Mouse (Mus musculus) E14TG2a.4 (cell line): ENCODE measurements around the gene Cntnap1.
A peak's percentile ranks its signal among the peaks of the same experiment; 100 is the strongest.

ENCODE experiments used
- H3K27me3 ChIP-seq: 2 replicates; pipeline ENCODE4 v1.6.1; 2014; ENCODE audit warnings: low read length, control low read depth; ENCODE audit not compliant: insufficient read depth
- H3K36me3 ChIP-seq: 2 replicates; pipeline ENCODE4 v1.6.1; 2014; ENCODE audit warnings: low read length, control low read depth; ENCODE audit not compliant: insufficient read depth
- H3K4me1 ChIP-seq: replicated peaks from 2 replicates; pipeline ENCODE4 v1.6.1; 2014; ENCODE audit warnings: low read depth, low read length, control low read depth
- H3K4me3 ChIP-seq: replicated peaks from 2 replicates; pipeline ENCODE4 v1.5.1; 2014; ENCODE audit warnings: mild to moderate bottlenecking, low read length
- H3K9me3 ChIP-seq: 2 replicates; pipeline ENCODE4 v1.6.1; 2014; ENCODE audit warnings: low read length, control low read depth
- CTCF ChIP-seq: conservative IDR thresholded peaks from 2 replicates; pipeline ENCODE4 v1.5.1; 2014; ENCODE audit warnings: low read length
- NANOG ChIP-seq: IDR thresholded peaks from 2 replicates; pipeline ENCODE4 v1.6.1; 2014; ENCODE audit warnings: borderline replicate concordance, low read length, mixed read lengths
- POU5F1 ChIP-seq: IDR thresholded peaks from 2 replicates; pipeline ENCODE4 v1.6.1; 2014; ENCODE audit warnings: low read length, borderline replicate concordance

The Cntnap1 gene

DNA sequence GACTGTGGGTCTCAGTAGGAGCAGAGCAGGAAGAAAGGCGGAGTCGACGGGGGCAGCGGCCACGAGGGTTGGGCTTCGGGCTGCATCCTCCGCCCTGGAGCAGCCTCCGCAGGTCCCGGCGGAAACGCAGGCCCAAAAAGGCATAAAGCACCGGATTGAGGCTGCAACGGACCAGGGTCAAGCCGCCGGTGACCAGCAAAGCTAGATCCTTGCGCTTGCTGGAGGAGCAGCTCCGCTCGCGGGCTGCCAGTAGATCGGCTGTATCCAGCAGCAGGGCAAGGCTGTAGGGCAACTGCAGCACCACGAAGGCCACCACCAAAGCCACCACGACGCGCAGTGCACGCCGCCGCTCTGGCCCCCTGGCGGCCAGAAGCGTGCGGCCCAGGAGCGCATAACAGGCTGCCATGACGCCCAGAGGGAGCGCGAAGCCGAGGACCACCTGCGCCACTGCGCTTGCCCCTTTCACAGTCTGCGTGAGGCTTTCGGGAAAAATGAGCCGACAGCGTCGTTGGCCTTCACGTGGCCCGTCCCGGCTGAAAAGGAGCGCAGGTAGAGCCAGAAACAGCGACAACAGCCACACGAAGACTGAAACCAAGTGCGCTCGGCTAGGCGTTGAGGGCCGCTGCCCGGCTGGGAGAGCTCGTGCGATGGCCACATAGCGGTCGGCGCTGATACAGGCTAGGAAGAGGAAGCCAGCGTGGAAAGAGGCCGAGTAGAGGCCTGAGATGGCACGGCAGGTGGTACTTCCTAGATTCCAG lies 3.5 kb downstream of the Cntnap1 start:
- Histone ChIP-seq H3K27me3 (peaks cover 91% of the 10 kb centered on the region), H3K36me3 (no peaks in the 10 kb centered on the region), H3K9me3 (no peaks in the 10 kb centered on the region), H3K4me1 (peaks cover 84% of the 10 kb centered on the region), H3K4me3 (peak overlapping the region; percentile 62)
- TF ChIP-seq POU5F1 (no peak), NANOG (no peak), CTCF (0 out of 2 replicates have a peak, but pooled peaks have one; percentile 11)

- Histone ChIP-seq H3K4me1 (peaks cover 87% of the 10 kb centered on the region), H3K36me3 (no peaks in the 10 kb centered on the region), H3K27me3 (peaks cover 91% of the 10 kb centered on the region), H3K4me3 (peak overlapping the region; percentile 62), H3K9me3 (no peaks in the 10 kb centered on the region)
- TF ChIP-seq POU5F1 (no peak), NANOG (no peak), CTCF (no peak)
These were observed 4.0 kb downstream of the Cntnap1 start for GRCm38 (mm10) chr11:101174389-101174745.

GRCm38 (mm10) chr11:101174851-101175628 lies 4.7 kb downstream of the Cntnap1 start, which contains the start of gene Ccr10:
TSS of gene Ccr10 (minus strand) at chr11:101175443.
- Histone ChIP-seq H3K36me3 (no peaks in the 10 kb centered on the region), H3K4me1 (peaks cover 82% of the 10 kb centered on the region), H3K4me3 (peak within 1 kb of the TSS; percentile 62), H3K27me3 (peaks cover 89% of the 10 kb centered on the region), H3K9me3 (no peaks in the 10 kb centered on the region)
- TF ChIP-seq POU5F1 (no peak), NANOG (no peak), CTCF (no peak; the same call in 1 of the 2 replicates)

- Histone ChIP-seq H3K27me3 (peaks cover 83% of the 10 kb centered on the region), H3K4me1 (peaks cover 80% of the 10 kb centered on the region), H3K36me3 (no peaks in the 10 kb centered on the region), H3K9me3 (no peaks in the 10 kb centered on the region), H3K4me3 (peak overlapping the region; percentile 60; the same call in 1 of the 2 replicates)
- no peak for TF ChIP-seq POU5F1
- no peak for TF ChIP-seq NANOG
- TF ChIP-seq CTCF: no peak
These were observed 5.4 kb downstream of the Cntnap1 start for GRCm38 (mm10) chr11:101175636-101176116.

DNA sequence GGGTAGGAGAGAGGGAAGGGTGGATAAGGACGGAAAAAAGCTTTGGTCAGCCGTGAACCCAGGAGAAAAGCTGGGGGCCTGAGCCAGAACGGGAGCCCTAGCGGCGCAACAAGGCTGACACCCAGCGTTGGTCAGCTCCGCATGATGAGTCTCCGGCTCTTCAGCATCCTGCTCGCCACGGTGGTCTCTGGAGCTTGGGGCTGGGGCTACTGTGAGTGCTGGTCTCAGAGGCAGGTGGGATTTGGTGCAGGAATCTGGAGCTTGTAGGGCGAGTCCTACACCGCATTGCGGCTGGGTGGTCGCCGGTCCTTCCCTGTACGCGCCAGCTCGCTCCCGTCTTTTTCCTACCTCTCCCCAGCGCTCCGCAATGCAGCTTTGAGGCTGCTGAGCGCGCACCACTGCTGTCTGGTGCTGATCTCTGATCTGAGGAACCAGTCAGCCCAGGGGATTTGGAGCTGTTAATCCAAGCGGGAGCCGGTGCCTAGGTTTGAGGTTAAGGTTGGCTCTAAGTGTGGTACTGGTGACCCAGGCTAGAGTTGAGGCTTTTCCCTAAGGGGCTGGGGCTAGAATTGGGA lies 5.9 kb downstream of the Cntnap1 start:
- H3K4me1 ChIP-seq: peaks cover 79% of the 10 kb centered on the region
- no peaks in the 10 kb centered on the region for H3K9me3 ChIP-seq
- H3K36me3 ChIP-seq: no peaks in the 10 kb centered on the region
- TF ChIP-seq CTCF (0 out of 2 replicates have a peak, but pooled peaks have one; percentile 2), NANOG (no peak)
- H3K4me3 ChIP-seq: peak overlapping the region; percentile 60
- H3K27me3 ChIP-seq: peaks cover 79% of the 10 kb centered on the region

- H3K4me3 ChIP-seq: 0 out of 2 replicates have a peak overlapping the region, but pooled peaks have one; percentile 60
- H3K27me3 ChIP-seq: peaks cover 84% of the 10 kb centered on the region
- no peak for TF ChIP-seq NANOG
- TF ChIP-seq CTCF: peak; percentile 39
- peaks cover 73% of the 10 kb centered on the region for H3K4me1 ChIP-seq
- H3K36me3 ChIP-seq: no peaks in the 10 kb centered on the region
- no peaks in the 10 kb centered on the region for H3K9me3 ChIP-seq
These were observed 6.8 kb downstream of the Cntnap1 start for GRCm38 (mm10) chr11:101176933-101177773.

- peaks cover 84% of the 10 kb centered on the region for H3K27me3 ChIP-seq
- 0 out of 2 replicates have a peak overlapping the region, but pooled peaks have one; percentile 41 for H3K4me3 ChIP-seq
- TF ChIP-seq CTCF (no peak), POU5F1 (no peak), NANOG (no peak)
- peaks cover 62% of the 10 kb centered on the region for H3K4me1 ChIP-seq
- H3K9me3 ChIP-seq: no peaks in the 10 kb centered on the region
- H3K36me3 ChIP-seq: no peaks in the 10 kb centered on the region
These were observed 8.0 kb downstream of the Cntnap1 start for GRCm38 (mm10) chr11:101178061-101179058.
